Mouse (Mus musculus) forebrain, embryonic 14.5 days (tissue): ENCODE results near the gene Prkag1. TPM values are rescaled to one million over a fixed set of nuclear protein-coding genes. Genes with fewer than 3 reads are reported as not detected.
A peak's percentile ranks its signal among the peaks of the same experiment; 100 is the strongest.

Source experiments
- ATAC-seq: fragments of 200-750 bp; cut with Nextera tagmentation; 2 replicates; pipeline ENCODE4 v1.8.0; 2017; ENCODE audit warnings: mild to moderate bottlenecking, moderate library complexity
- DNase-seq: peaks from one replicate; pipeline ENCODE4 v3.0.0-alpha.2; 2015; ENCODE audit warnings: low spot score
- H3K27ac ChIP-seq: fragments of 300-500 bp; sonication (generic); 2 replicates; pipeline ENCODE4 v1.5.1; 2014; ENCODE audit warnings: low read depth, mild to moderate bottlenecking, control low read depth, low read length, moderate library complexity
- H3K27me3 ChIP-seq: fragments of 300-500 bp; sonication (generic); replicated peaks from 2 replicates; pipeline ENCODE4 v1.6.1; 2014; ENCODE audit warnings: low read length, control low read depth, mixed read lengths; ENCODE audit not compliant: control insufficient read depth, insufficient read depth
- H3K36me3 ChIP-seq: fragments of 300-500 bp; sonication (generic); 2 replicates; pipeline ENCODE4 v1.6.1; 2014; ENCODE audit warnings: low read length, control low read depth; ENCODE audit not compliant: control insufficient read depth, insufficient read depth
- H3K4me1 ChIP-seq: fragments of 300-500 bp; sonication (generic); 2 replicates; pipeline ENCODE4 v1.6.1; 2014; ENCODE audit warnings: antibody characterized with exemption, low read length, control low read depth; ENCODE audit not compliant: control insufficient read depth, insufficient read depth
- H3K4me2 ChIP-seq: fragments of 300-500 bp; sonication (generic); 2 replicates; pipeline ENCODE4 v1.6.1; 2014; ENCODE audit warnings: mild to moderate bottlenecking, control low read depth, low read length
- H3K4me3 ChIP-seq: fragments of 300-500 bp; sonication (generic); 2 replicates; pipeline ENCODE4 v1.5.1; 2014; ENCODE audit warnings: low read depth, low read length, control low read depth
- H3K9ac ChIP-seq: fragments of 300-500 bp; sonication (generic); 2 replicates; pipeline ENCODE4 v1.6.1; 2014; ENCODE audit warnings: mild to moderate bottlenecking, low read length, control low read depth, moderate library complexity
- H3K9me3 ChIP-seq: fragments of 300-500 bp; sonication (generic); replicated peaks from 2 replicates; pipeline ENCODE4 v1.6.1; 2016; ENCODE audit warnings: low read length, control low read depth, mixed read lengths; ENCODE audit not compliant: control insufficient read depth
- WGBS: fragments of 180-500 bp; shearing (Covaris S2); extraction: QIAGEN DNeasy Blood & Tissue Kit; methylation state at CpG from one replicate; pipeline ENCODE4 v1.1.7; 2014; 5-methylcytosine and 5-hydroxymethylcytosine counted together
- polyA plus RNA-seq: library from polyadenylated mRNA; unstranded; fragments of >200 nt; fragmentation: Nextera tagmentation; extraction: Ambion mirVana; gene quantifications from 2 replicates; pipeline ENCODE4 v1.2.1, GENCODE M21; 2014

Prkag1 gene
- polyA plus RNA-seq, 1 experiment from 2014 or later, result 82.1 TPM

GRCm38 (mm10) chr15:98793141-98793698, 38.1 kb downstream of the Prkag1 start:
- WGBS, result 2% methylated on average over 13 of the region's 13 CpGs
- DNase-seq, result no peak
- H3K4me1 ChIP-seq, result peaks cover 10% of the 10 kb centered on the region

GRCm38 (mm10) chr15:98792233-98793020, 38.9 kb downstream of the Prkag1 start:
- Histone ChIP-seq H3K4me2 (peak overlapping the region; percentile 39), H3K36me3 (no peaks in the 10 kb centered on the region), H3K4me1 (peaks cover 5% of the 10 kb centered on the region; the same call in 1 of the 2 replicates), H3K27me3 (peaks cover 97% of the 10 kb centered on the region), H3K4me3 (peak overlapping the region; percentile 25), H3K9ac (no peak overlapping the region), H3K27ac (no peak overlapping the region), H3K9me3 (no peaks in the 10 kb centered on the region)
- no peak for ATAC-seq
- peak; percentile 57 for DNase-seq
- WGBS, result under 1% methylated on average over 75 of the region's 75 CpGs

More at GRCm38 (mm10) chr15:98793141-98793698, 38.1 kb downstream of the Prkag1 start:
- peaks cover 92% of the 10 kb centered on the region for H3K27me3 ChIP-seq
- H3K9me3 ChIP-seq, result no peaks in the 10 kb centered on the region
- H3K36me3 ChIP-seq, result no peaks in the 10 kb centered on the region
- H3K27ac ChIP-seq, result no peak overlapping the region
- H3K4me2 ChIP-seq, result peak overlapping the region; percentile 39; the same call in 1 of the 2 replicates
- H3K4me3 ChIP-seq, result peak overlapping the region; percentile 25; the same call in 1 of the 2 replicates
- no peak overlapping the region for H3K9ac ChIP-seq
- no peak for ATAC-seq

- no peaks in the 10 kb centered on the region for H3K36me3 ChIP-seq
- no peak overlapping the region for H3K27ac ChIP-seq
- ATAC-seq (no peak), DNase-seq (no peak)
- peaks cover under 1% of the 10 kb centered on the region; the same call in 1 of the 2 replicates for H3K4me1 ChIP-seq
- peaks cover 98% of the 10 kb centered on the region for H3K27me3 ChIP-seq
- no peak overlapping the region for H3K4me3 ChIP-seq
- H3K9me3 ChIP-seq, result no peaks in the 10 kb centered on the region
- no peak overlapping the region for H3K4me2 ChIP-seq
- no peak overlapping the region for H3K9ac ChIP-seq
- WGBS, result 1% methylated on average over 23 of the region's 23 CpGs
Observed at GRCm38 (mm10) chr15:98791771-98792170, 39.5 kb downstream of the Prkag1 start.

GRCm38 (mm10) chr15:98791221-98791620, 40.1 kb downstream of the Prkag1 start:
- no peak overlapping the region for H3K27ac ChIP-seq
- H3K27me3 ChIP-seq, result peaks cover 94% of the 10 kb centered on the region
- H3K4me2 ChIP-seq, result no peak overlapping the region
- 1% methylated on average over 12 of the region's 12 CpGs for WGBS
- no peak for DNase-seq
- no peak overlapping the region for H3K9ac ChIP-seq
- H3K36me3 ChIP-seq, result no peaks in the 10 kb centered on the region
- no peaks in the 10 kb centered on the region for H3K4me1 ChIP-seq
- H3K4me3 ChIP-seq, result no peak overlapping the region
- no peaks in the 10 kb centered on the region for H3K9me3 ChIP-seq
- ATAC-seq, result no peak

GRCm38 (mm10) chr15:98790761-98791160, 40.6 kb downstream of the Prkag1 start:
- no peak overlapping the region for H3K9ac ChIP-seq
- peaks cover 92% of the 10 kb centered on the region for H3K27me3 ChIP-seq
- no peak for DNase-seq
- H3K9me3 ChIP-seq, result no peaks in the 10 kb centered on the region
- H3K4me1 ChIP-seq, result no peaks in the 10 kb centered on the region
- H3K27ac ChIP-seq, result no peak overlapping the region
- no peak overlapping the region for H3K4me2 ChIP-seq
- no peak overlapping the region for H3K4me3 ChIP-seq
- H3K36me3 ChIP-seq, result no peaks in the 10 kb centered on the region
- under 1% methylated on average over 23 of the region's 23 CpGs for WGBS
- no peak for ATAC-seq

GRCm38 (mm10) chr15:98789661-98790535, 41.4 kb downstream of the Prkag1 start, which contains the start of gene Wnt1:
TSS of gene Wnt1 (plus strand) at chr15:98789857.
- H3K9me3 ChIP-seq, result no peaks in the 10 kb centered on the region
- H3K36me3 ChIP-seq, result no peaks in the 10 kb centered on the region
- no peak within 1 kb of the TSS for H3K27ac ChIP-seq
- no peaks in the 10 kb centered on the region for H3K4me1 ChIP-seq
- no peak within 1 kb of the TSS for H3K9ac ChIP-seq
- ATAC-seq, result no peak
- H3K27me3 ChIP-seq, result peaks cover 86% of the 10 kb centered on the region
- peak within 1 kb of the TSS; percentile 6; the same call in 1 of the 2 replicates for H3K4me3 ChIP-seq
- H3K4me2 ChIP-seq, result no peak within 1 kb of the TSS
- 1% methylated on average over 43 of the region's 51 CpGs for WGBS
- peak; percentile 46 for DNase-seq

- H3K4me3 ChIP-seq, result peak overlapping the region; percentile 6; the same call in 1 of the 2 replicates
Observed at GRCm38 (mm10) chr15:98788972-98789660, 42.2 kb downstream of the Prkag1 start.

GRCm38 (mm10) chr15:98787930-98788329, 43.4 kb downstream of the Prkag1 start:
- peak; percentile 60 for DNase-seq
- no peak for ATAC-seq
- WGBS, result 24% methylated on average over 4 of the region's 4 CpGs

More at GRCm38 (mm10) chr15:98788972-98789660, 42.2 kb downstream of the Prkag1 start:
- H3K27me3 ChIP-seq, result peaks cover 78% of the 10 kb centered on the region
- ATAC-seq (no peak), DNase-seq (no peak)
- no peak overlapping the region for H3K9ac ChIP-seq
- no peaks in the 10 kb centered on the region for H3K9me3 ChIP-seq
- H3K27ac ChIP-seq, result no peak overlapping the region
- H3K4me1 ChIP-seq, result no peaks in the 10 kb centered on the region
- H3K4me2 ChIP-seq, result no peak overlapping the region
- WGBS, result 10% methylated on average over 24 of the region's 24 CpGs
- H3K36me3 ChIP-seq, result no peaks in the 10 kb centered on the region

More at GRCm38 (mm10) chr15:98787930-98788329, 43.4 kb downstream of the Prkag1 start:
- Histone ChIP-seq H3K27me3 (peaks cover 69% of the 10 kb centered on the region), H3K9ac (no peak overlapping the region), H3K27ac (no peak overlapping the region), H3K4me1 (no peaks in the 10 kb centered on the region), H3K4me2 (no peak overlapping the region), H3K9me3 (no peaks in the 10 kb centered on the region), H3K36me3 (no peaks in the 10 kb centered on the region), H3K4me3 (no peak overlapping the region)
